Mouse (Mus musculus): ENCODE measurements around the gene Gm21746.
"Not testable (repeated sequence)": the region's sequence is repeated elsewhere in the genome, so short reads cannot be mapped to it uniquely, and the experiment has no call there.

- TF ChIP-seq CTCF (IDR thresholded peaks at IDR 0.05; ENCODE audit: low read depth, low read length); GATA1 (IDR thresholded peaks at IDR 0.05; ENCODE audit: borderline replicate concordance, low read length); TAL1 (conservative IDR thresholded peaks at IDR 0.05; ENCODE audit: low read depth, low read length); GATA2 (IDR thresholded peaks at IDR 0.05; ENCODE audit: borderline replicate concordance, low read depth, low read length): not testable (repeated sequence)
Measured at GRCm38 (mm10) chrY:6237895-6238294, at the start of gene Gm21746.
